Mouse (Mus musculus) liver, adult 2 months (tissue): Measurements from ENCODE around the gene Rims1.

Experiments used
- CTCF ChIP-seq: fragments of 200-500 bp; IDR thresholded peaks from 2 replicates; pipeline ENCODE4 v1.5.1; 2011; ENCODE audit warnings: low read depth, low read length, control low read depth
- POLR2A ChIP-seq: fragments of 200-500 bp; IDR thresholded peaks from 2 replicates; pipeline ENCODE4 v1.6.1; 2011; ENCODE audit warnings: low read length, control low read depth; ENCODE audit not compliant: insufficient read depth; ENCODE audit errors: extremely low read depth

- no peak for TF ChIP-seq POLR2A
- no peak for TF ChIP-seq CTCF
Observed at GRCm38 (mm10) chr1:22789391-22789909, 16.3 kb downstream of the Rims1 start.
